Mouse (Mus musculus) midbrain, postnatal 0 days (tissue): ENCODE measurements at regions not wholly inside any gene's neighbourhood (a gene's known extent, or its start where the extent isn't known, plus 50 kb on each side); places are given as distances from the start of the nearest gene placed in this dataset.

Experiments
- ATAC-seq: fragments of 200-750 bp; cut with Nextera tagmentation; 2 replicates; pipeline ENCODE4 v1.8.0; 2017; ENCODE audit warnings: moderate number of reproducible peaks, mild to moderate bottlenecking, moderate TSS enrichment, moderate library complexity; ENCODE audit not compliant: low FRiP score
- DNase-seq: peaks from one replicate; pipeline ENCODE4 v3.0.0-alpha.2; 2015; ENCODE audit warnings: low spot score
- H3K27ac ChIP-seq: fragments of 300-500 bp; sonication (generic); 2 replicates; pipeline ENCODE4 v1.5.1; 2014; ENCODE audit warnings: low read depth, mild to moderate bottlenecking, low read length, mixed read lengths
- H3K27me3 ChIP-seq: fragments of 300-500 bp; sonication (generic); 2 replicates; pipeline ENCODE4 v1.6.1; 2014; ENCODE audit warnings: low read length, control low read depth, mixed read lengths; ENCODE audit not compliant: insufficient read depth
- H3K36me3 ChIP-seq: fragments of 300-500 bp; sonication (generic); 2 replicates; pipeline ENCODE4 v1.6.1; 2014; ENCODE audit warnings: low read length, control low read depth, mixed read lengths; ENCODE audit not compliant: insufficient read depth
- H3K4me1 ChIP-seq: fragments of 300-500 bp; sonication (generic); 2 replicates; pipeline ENCODE4 v1.6.1; 2014; ENCODE audit warnings: mild to moderate bottlenecking, control low read depth, antibody characterized with exemption, low read length, mixed read lengths; ENCODE audit not compliant: insufficient read depth
- H3K4me2 ChIP-seq: fragments of 300-500 bp; sonication (generic); 2 replicates; pipeline ENCODE4 v1.6.1; 2014; ENCODE audit warnings: low read depth, mild to moderate bottlenecking, low read length, mixed read lengths; ENCODE audit not compliant: poor library complexity, severe bottlenecking
- H3K4me3 ChIP-seq: fragments of 300-500 bp; sonication (generic); 2 replicates; pipeline ENCODE4 v1.5.1; 2014; ENCODE audit warnings: low read depth, mild to moderate bottlenecking, low read length, moderate library complexity
- H3K9ac ChIP-seq: fragments of 300-500 bp; sonication (generic); replicated peaks from 2 replicates; pipeline ENCODE4 v1.6.1; 2014; ENCODE audit warnings: mild to moderate bottlenecking, low read length, moderate library complexity, mixed read lengths; ENCODE audit not compliant: poor library complexity, severe bottlenecking
- H3K9me3 ChIP-seq: fragments of 300-500 bp; sonication (generic); 2 replicates; pipeline ENCODE4 v1.6.1; 2016; ENCODE audit warnings: low read length, control low read depth
- CTCF ChIP-seq: IDR thresholded peaks from 2 replicates; pipeline ENCODE4 v1.5.1; 2016; ENCODE audit warnings: antibody characterized with exemption, mild to moderate bottlenecking
- WGBS: fragments of 180-500 bp; shearing (Covaris S2); extraction: QIAGEN DNeasy Blood & Tissue Kit; methylation state at CpG from one replicate; pipeline ENCODE4 v1.1.7; 2014; 5-methylcytosine and 5-hydroxymethylcytosine counted together

DNA sequence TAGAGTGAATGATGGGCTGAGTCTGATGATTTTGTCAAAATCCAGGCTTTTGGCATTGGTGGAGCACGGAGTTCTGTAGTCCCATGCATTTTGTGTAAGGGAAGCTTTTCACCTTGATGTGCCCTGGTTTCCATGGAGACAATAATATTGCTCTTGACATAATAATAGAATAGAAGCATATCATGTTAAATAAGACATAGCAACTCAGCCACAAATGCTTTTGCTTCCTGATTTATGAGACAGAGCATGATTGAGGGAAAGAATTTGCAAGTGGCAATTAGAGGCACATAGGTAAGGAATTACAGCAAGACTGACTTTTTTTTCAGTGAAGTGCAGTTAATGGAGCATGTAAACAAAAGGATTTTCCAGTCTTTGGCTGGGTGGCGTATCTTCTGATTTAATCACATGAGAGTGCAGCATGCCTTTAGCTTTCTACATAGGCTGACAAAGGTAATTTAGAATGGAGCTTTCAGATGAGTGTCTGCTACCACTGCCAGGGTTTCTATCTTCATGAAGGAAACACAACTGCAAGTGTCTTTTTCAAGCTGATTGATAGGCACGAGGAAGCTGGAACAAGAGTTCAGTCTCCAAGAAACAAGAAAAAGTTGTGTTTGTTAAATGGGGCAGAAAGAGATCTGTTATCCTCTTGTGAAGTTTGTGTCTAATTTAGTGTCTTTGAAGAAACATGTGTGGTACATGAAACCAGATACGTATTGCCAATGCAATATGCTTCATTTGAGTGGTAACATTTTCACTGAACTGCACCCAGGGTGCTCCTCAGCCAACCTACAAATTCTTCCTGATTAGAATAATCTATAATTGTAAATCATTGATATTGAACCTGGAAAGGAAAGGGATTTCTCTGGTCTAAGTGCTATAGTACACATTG lies 1913.2 kb downstream of the 9330182O14Rik start:
- DNase-seq (peak; percentile 26), ATAC-seq (peak; percentile 70)
- Histone ChIP-seq H3K27me3 (no peaks in the 10 kb centered on the region), H3K27ac (0 out of 2 replicates have a peak overlapping the region, but pooled peaks have one; percentile 26), H3K4me1 (no peaks in the 10 kb centered on the region), H3K9ac (no peak overlapping the region), H3K4me2 (no peak overlapping the region), H3K9me3 (no peaks in the 10 kb centered on the region), H3K4me3 (no peak overlapping the region), H3K36me3 (no peaks in the 10 kb centered on the region)
- WGBS = 49% methylated on average over 4 of the region's 4 CpGs
- no peak for TF ChIP-seq CTCF

DNA sequence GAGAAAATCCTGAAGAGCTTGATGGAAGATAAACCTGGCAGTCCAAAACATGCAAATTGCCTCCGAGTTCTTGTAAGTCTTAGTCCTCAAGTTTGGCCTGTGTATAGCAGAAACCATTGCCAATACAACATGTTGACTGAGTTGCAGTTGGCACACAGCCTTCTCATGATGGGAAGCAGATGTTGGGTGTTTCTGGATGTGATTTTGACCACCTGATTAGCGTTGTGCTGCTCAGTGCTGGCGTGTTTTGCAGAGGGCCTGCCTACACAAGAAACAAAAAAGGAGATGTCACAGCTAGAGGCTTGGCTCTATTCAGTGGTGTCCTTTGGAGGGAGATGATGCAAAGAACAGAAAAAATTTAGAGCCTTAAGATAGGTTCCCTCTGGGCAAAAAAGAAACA lies 1922.6 kb downstream of the 9330182O14Rik start:
- Histone ChIP-seq H3K4me3 (no peak overlapping the region), H3K27me3 (no peaks in the 10 kb centered on the region), H3K36me3 (no peaks in the 10 kb centered on the region), H3K9me3 (no peaks in the 10 kb centered on the region), H3K27ac (no peak overlapping the region), H3K4me1 (no peaks in the 10 kb centered on the region), H3K9ac (no peak overlapping the region), H3K4me2 (no peak overlapping the region)
- ATAC-seq (no peak; the same call in 1 of the 2 replicates), DNase-seq (peak; percentile 66)
- WGBS = 74% methylated on average over 3 of the region's 3 CpGs
- TF ChIP-seq CTCF = no peak

DNA sequence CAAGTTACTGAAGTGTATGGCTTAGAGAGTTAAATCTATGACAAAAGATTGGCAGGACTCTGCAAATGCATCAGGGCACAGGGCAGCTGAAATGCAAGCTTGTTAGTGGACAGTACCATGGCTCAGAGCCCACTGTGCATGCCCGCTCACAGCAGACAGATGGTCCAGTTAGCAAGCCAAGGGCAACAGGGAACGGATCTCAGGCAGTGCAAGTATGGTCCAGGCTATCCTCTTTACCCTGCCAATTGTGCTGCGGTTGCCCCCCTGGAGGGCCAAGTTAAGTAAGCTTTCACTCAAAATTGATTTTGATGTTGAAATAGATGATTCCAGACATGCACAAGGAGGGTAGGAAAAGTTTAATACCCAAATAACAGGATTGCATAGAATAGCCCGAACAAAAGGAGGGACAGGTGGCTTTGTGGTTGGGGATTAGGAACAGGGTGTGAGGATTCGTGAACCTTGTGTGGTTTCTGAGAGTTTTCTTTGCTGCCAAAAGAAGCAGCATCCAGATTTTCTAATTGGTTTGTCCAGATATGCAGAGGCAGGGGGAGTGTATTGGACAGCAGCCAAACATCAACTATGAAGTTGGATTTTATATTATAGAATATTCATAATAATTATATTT lies 1934.2 kb downstream of the 9330182O14Rik start:
- H3K27ac ChIP-seq = no peak overlapping the region
- 25% methylated on average over 5 of the region's 5 CpGs for WGBS
- no peaks in the 10 kb centered on the region for H3K27me3 ChIP-seq
- no peaks in the 10 kb centered on the region for H3K9me3 ChIP-seq
- no peaks in the 10 kb centered on the region for H3K36me3 ChIP-seq
- no peak overlapping the region for H3K4me2 ChIP-seq
- ATAC-seq (peak; percentile 85; the same call in 1 of the 2 replicates), DNase-seq (peak; percentile 85)
- no peaks in the 10 kb centered on the region for H3K4me1 ChIP-seq
- no peak overlapping the region for H3K9ac ChIP-seq
- no peak for TF ChIP-seq CTCF
- no peak overlapping the region for H3K4me3 ChIP-seq

DNA sequence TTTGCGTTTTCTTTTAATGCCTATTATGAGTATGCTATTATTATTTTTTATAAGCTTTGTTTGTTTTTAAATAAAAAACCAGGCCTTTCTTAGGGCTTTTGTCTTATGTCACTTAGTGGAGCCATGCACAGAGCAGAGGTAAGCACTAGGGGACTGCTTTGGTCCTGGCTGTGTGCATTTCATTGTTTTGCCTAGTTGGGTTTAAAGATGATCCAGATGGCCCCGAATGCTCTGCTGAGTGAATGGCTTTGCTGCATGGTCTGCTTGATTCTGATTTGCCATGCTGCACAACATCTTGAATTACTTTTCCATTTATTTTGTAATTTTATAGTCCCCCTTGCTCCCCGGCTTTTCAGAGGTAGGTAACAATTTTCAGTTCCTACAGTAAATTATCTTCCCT lies 1934.9 kb downstream of the 9330182O14Rik start:
- Histone ChIP-seq H3K9ac (no peak overlapping the region), H3K4me2 (no peak overlapping the region), H3K9me3 (no peaks in the 10 kb centered on the region), H3K27me3 (no peaks in the 10 kb centered on the region), H3K4me3 (no peak overlapping the region), H3K27ac (no peak overlapping the region), H3K4me1 (no peaks in the 10 kb centered on the region), H3K36me3 (no peaks in the 10 kb centered on the region)
- no peak for TF ChIP-seq CTCF
- no peak for ATAC-seq
- WGBS = 61% methylated on average over 3 of the region's 3 CpGs
- peak; percentile 50 for DNase-seq

DNA sequence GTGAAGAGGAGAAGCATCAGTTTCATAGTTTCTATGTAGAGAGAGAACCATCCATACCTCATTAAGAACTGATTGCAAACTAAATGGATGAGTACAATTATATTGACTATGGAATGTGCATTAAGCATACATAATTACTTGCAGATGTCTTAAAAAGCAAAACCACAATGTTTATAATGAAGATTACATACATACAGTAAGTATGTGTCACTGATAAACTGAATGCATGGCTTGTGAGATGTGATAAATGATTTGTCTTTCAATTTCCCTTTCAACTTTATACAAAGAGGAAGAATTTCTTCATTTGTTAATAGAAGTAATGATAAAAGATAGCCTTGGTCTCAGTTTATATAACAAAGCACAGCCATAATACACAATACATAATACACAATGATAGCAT lies 1939.3 kb downstream of the 9330182O14Rik start:
- no peaks in the 10 kb centered on the region for H3K36me3 ChIP-seq
- no peak overlapping the region for H3K4me3 ChIP-seq
- no peak overlapping the region for H3K27ac ChIP-seq
- no peaks in the 10 kb centered on the region for H3K9me3 ChIP-seq
- H3K4me1 ChIP-seq = no peaks in the 10 kb centered on the region
- H3K27me3 ChIP-seq = no peaks in the 10 kb centered on the region
- no peak for ATAC-seq
- H3K9ac ChIP-seq = no peak overlapping the region
- no peak for DNase-seq
- H3K4me2 ChIP-seq = no peak overlapping the region
- no peak for TF ChIP-seq CTCF

DNA sequence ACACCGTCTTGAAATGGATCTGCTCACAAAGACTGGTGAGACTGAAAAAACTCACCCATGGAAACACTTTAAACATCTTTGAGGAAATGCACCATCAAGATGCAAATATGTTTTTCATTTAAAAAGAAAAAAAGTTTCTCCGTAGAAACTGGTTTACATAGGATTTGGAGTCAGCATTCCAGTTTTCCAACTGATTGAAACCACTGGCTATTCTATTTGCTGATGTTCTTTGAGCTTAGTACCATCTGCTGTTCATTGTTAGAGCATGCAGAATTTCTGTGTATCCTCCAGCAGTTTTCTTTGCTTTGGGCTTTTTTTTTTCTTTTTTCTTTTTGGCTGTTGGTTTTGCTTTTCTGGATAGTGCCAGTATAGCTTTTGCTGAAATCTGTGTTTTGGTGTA lies 1948.3 kb downstream of the 9330182O14Rik start:
- no peak overlapping the region for H3K27ac ChIP-seq
- no peak overlapping the region for H3K4me3 ChIP-seq
- no peaks in the 10 kb centered on the region for H3K4me1 ChIP-seq
- no peaks in the 10 kb centered on the region for H3K9me3 ChIP-seq
- ATAC-seq (no peak), DNase-seq (no peak)
- H3K27me3 ChIP-seq = no peaks in the 10 kb centered on the region
- TF ChIP-seq CTCF = no peak
- no peak overlapping the region for H3K4me2 ChIP-seq
- no peak overlapping the region for H3K9ac ChIP-seq
- H3K36me3 ChIP-seq = no peaks in the 10 kb centered on the region
- 82% methylated on average over 2 of the region's 2 CpGs for WGBS
